Mouse (Mus musculus): Measurements from ENCODE around the gene Tlr9. TPM values are rescaled to one million over a fixed set of nuclear protein-coding genes. Genes with fewer than 3 reads are reported as not detected.

Gene Tlr9
- total RNA-seq, 2 experiments from 2014 or later, result 1.2 to 1.4 TPM

- DNase-seq (ENCODE audit: low spot score in 2 of 2), result no peak
Measured at GRCm38 (mm10) chr9:106231816-106232215, 9.4 kb downstream of the Tlr9 start.

DNA sequence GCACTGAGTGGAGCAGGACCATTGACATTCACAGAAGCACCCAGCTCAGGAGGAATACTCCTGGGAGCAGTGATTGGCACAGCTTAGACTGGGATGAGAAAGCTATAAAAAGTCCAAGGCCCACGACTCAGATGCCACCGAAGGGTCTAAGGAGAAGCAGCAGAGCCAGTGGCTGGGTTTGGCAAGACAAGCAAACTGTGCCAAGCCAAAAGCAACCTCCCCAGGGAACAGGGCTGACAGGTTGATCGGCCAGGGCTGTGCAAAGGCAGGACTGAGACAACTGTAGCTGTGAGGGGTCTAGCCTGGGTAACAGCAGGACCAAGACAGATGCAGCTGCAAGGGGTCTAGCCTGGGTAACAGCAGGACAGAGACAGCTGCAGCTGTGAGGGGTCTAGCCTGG lies 10.6 kb downstream of the Tlr9 start:
- DNase-seq (ENCODE audit: low spot score in 2 of 2), result no peak

- no peak for DNase-seq (ENCODE audit: low spot score in 2 of 2)
Measured at GRCm38 (mm10) chr9:106233953-106234352, 11.6 kb downstream of the Tlr9 start.

DNA sequence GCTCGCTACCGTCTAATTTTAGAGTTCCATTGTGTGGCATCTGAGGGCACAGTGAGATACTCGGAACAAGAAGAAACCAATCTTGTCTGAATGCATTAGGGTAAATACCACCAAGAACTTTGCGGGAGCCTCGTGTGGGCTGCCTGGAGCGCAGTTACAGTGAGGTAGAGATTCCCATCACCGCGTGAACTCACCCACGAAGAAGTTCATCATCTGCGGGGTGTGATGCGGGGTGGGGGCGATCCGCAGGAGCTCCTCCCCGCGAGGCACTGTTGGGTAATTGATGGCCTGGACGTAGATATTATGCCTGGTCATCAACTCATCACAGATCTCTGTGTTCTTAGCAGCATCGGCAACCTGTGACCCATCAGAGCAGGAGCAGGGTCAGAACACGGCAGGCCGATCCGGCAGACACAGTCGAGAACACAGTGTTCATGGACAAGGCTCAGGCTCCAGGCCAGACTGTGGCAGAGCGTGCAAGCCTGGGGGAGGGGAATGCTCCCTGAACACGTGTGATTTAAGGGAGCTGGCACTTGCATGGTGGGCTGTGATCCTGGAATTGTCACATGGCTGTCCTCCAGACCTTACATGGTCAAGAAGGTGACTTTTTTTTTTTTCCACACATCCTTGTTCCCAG lies 12.9 kb downstream of the Tlr9 start:
- no peak for DNase-seq (ENCODE audit: low spot score in 2 of 2)

DNA sequence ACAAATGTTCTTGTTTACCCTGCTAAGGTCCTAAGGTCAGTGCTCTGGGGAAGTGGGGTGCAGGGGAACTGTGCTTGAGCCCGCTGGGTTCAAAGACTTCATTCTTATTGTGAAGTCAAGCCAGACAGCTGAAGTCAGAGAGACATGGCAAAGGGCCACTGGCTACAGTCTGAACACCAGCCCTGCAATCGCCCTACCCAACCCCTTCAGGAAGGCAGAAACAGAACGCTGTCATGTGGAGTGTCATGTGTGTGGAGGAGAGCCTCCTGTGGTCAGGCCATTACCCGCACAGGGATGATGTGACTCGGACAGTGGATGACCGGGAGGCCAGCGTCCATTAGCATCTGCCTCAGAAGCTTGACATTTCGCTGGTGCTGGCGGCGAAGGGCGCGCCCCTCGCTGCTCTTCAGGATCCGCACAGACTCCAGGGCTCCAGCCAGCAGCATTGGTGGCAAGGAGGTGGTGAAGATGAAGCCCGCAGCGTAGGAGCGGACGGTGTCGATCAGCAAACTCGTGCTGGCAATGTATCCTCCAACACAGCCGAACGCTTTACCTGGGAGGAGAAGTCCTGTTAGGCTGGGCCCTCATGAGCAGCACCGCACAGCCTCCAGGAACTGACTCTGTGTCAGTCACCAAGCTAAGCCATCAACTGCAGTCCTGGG lies 13.9 kb downstream of the Tlr9 start:
- DNase-seq (ENCODE audit: low spot score in 2 of 2), result no peak

GRCm38 (mm10) chr9:106236818-106237211 lies 14.4 kb downstream of the Tlr9 start:
- DNase-seq (ENCODE audit: low spot score in 2 of 2), result no peak

DNA sequence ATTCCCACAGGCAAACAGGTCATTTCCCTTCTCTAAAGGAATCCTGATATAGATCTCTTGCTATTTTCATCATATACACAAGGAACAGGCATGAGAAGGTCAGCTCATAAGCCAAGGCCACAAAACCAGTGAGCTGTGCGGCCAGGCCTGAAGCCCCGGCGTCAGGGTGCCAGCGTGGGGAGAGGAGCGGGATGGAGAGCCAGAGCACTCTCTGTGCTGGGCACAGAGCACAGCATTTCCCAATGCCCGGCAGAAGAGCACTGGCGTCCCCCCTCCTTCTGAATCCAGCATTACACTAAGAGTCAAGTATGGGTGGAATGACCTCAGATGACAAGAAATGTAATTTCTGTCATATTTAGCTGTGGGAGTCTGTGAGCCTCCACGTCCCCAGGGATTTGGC lies 15.0 kb downstream of the Tlr9 start:
- no peak for DNase-seq (ENCODE audit: low spot score in 2 of 2)

- no peak for DNase-seq (ENCODE audit: low spot score in 2 of 2)
Measured at GRCm38 (mm10) chr9:106237878-106238277, 15.5 kb downstream of the Tlr9 start.

- DNase-seq (ENCODE audit: low spot score in 2 of 2), result no peak
Measured at GRCm38 (mm10) chr9:106241541-106242164, 19.3 kb downstream of the Tlr9 start.

DNA sequence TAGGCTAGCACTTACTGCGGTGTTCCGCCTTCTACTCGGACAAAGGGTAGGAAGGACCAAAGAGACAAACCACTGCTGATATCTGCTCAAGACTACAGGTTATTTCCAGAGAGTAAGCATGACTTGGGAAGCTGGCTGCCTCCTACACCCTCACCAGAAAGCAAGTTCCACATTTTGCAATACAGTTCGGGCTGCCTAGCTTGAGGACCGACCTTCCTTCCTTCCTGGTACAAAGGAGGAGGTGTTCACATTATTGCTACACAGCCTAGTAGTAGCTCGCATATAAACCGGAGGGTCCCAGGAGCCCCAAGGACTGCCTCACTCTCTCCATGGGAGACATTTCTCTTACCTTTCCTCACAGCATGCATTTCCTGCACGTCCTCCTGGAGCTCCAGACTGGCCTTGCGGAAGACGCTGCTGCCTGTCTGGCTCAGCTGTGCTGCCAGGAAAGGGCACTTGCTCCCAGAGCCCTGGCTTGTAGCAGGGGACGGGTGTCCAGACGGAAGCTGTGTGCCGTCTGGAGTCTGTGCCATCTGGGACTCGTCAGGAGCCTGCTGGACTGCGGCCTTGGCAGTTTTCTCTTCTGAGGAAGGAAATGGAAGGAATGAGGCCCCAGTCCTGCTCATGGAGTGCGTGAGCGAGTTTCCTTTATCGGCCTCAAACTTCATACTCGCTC lies 20.6 kb downstream of the Tlr9 start:
- no peak for DNase-seq (ENCODE audit: low spot score in 2 of 2)

DNA sequence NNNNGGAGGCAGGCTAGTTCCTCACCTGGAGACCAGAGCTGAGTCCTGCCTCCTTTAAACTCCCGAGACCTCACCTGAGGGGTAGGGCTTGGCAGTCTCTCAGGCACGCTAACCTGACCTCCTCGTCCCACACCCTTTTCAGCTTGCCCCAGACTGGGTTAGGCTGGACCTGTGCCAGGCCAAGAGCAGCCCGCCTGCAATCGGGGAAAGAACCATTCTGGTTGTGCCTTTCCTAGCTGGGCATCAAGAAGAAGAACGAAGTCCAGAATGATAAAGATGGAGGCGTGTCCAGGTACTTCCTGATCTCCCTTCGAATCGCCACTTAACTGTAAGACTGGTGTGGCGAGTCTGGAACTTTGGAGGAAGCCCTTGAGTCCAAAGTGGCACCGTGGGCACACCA lies 27.2 kb downstream of the Tlr9 start:
- DNase-seq (ENCODE audit: low spot score in 2 of 2), result no peak

DNA sequence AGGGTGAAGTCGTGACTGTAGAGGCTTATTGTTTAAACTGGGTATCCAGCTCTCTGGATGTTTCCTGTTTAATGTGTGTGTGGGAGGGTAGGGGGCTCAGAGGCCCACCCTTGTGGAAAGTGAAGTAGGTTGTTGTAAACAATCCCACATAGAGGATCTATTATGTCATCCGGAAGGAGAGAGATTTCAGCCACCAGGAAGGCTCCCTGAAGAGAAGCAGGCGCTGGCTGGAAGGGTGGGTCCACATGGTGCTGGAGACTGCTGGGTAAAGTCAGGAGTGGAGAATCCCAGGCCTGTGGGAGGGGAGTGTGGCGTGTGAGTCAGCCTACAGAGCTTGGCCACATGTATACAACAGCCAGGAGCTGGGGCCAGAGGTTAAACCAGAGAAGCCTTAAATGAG lies 27.8 kb downstream of the Tlr9 start:
- no peak for DNase-seq (ENCODE audit: low spot score in 2 of 2)

DNA sequence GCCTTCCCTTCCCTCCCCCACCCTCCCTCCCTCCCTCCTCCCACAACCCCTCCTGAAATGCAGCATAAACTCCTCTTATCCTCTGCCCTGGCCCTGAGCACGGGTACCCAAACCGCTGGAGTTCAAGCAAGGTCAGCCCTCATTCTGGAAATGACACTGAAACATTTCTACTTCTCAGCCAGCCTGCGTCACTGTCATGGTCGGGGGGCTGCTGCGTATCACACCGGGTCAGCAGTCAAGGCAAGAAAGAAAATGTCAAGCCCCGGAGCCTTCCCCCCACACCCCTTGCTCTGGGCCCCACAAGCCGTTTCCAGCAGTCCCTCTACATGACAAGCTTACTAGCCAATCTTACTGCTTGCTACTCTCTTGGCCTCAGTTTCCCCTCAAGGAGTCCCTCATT lies 28.7 kb downstream of the Tlr9 start:
- no peak for DNase-seq (ENCODE audit: low spot score in 2 of 2)

GRCm38 (mm10) chr9:106254001-106254400 lies 31.6 kb downstream of the Tlr9 start:
- DNase-seq (ENCODE audit: low spot score in 2 of 2), result no peak

- no peak for DNase-seq (ENCODE audit: low spot score in 2 of 2)
Measured at GRCm38 (mm10) chr9:106258412-106258811, 36.0 kb downstream of the Tlr9 start.

DNA sequence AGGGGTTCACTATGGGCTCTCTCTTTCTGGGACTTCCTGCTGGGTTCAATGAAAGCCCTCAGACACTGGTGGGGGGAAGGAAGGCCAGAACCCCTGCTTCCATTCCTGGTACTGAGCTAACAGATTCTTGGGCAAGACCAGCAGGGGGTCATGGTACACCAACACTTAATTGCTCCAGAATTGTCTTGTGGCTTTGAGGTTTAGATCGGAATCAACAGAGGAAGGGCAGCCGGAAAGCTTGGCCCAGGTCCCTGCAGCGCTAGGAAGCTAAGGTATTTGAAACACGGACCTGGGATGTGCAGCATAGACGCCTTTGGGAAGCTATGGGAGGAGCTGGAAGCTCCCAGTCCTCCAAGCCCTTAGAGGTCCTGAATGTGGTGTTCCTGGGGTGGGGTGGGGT lies 36.6 kb downstream of the Tlr9 start:
- DNase-seq (ENCODE audit: low spot score in 2 of 2), result no peak

DNA sequence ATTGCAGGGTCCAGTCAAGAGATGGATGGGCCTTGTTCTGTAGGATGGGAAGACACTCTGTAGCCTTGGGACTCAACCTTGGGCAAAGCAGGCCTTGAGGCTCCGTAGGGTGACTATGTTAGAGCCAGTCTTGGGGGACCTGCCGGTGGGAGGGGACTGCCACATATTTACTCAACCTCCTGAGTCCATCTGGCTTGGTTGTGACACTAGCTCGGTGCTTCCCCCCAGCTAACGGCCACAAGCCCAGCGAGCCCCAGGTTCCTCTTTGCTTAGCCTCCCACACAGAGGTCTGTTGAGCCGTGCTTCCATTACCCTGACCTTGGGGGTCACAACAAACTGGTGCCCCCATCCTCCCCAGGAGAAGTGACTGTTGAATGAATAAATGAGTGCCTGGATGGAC lies 38.7 kb downstream of the Tlr9 start:
- no peak for DNase-seq (ENCODE audit: low spot score in 2 of 2)

DNA sequence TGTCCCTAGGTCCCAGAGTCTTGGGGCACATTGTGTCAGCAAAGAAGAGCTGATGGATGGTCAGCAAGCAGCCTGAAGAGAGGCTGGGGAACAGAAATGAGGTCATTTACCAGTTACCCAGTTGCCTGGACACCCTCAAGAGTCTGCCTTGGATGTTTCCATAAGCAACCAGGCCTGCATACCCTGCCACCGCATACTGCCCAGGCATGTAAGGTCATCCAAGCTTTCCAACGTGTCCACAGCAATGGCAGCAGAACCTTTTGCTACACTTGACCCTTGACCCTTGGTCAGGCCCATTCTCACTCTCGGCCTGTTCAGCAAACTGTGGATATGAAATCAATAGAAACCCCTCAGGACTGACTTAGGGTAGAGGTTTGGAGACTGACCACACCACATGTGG lies 39.1 kb downstream of the Tlr9 start:
- DNase-seq (ENCODE audit: low spot score in 2 of 2), result no peak

DNA sequence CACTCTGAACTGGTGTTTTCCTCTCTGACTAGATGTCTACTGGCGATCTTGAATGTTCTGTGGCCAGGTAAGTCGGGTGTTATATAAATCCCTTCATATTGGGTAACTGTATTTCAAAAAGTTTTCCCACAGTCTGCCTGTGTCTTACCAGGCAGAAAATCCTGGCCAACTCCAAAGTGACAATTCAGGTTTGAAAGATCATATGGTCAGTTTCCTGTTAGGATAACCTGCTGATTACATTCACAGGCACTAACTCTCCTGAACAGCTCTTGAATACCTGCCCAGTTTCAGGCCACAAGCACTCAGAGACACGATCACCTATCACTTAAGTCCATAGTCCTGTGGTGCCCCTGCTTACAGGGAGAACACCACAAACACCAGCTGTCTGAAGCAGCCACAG lies 39.7 kb downstream of the Tlr9 start:
- DNase-seq (ENCODE audit: low spot score in 2 of 2), result no peak

DNA sequence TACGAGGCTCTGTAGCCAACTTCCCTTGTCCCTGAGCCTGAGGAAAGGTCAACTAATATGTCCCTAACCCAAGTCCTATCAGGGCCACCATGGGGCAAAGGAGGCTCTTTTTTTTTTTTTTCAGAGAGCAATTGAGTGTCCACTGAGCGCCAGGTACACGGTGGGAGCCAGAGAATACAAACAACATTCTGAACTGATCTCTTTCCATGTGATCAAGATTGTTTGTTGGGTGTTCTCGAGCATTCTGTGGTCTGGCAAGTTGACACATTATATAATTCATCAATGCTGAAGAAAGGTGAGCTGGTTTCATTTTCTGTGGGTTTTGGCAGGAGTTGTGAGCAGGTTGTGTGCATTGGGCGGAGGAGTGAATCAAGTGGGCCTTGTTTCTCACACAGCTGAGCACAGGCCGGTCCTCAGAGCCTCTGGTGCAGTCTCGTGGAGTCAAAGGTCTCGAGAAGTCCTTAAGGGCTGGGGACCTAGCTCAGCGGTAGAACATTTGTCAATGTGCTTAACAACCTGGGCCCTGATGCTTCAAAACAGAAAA lies 41.1 kb downstream of the Tlr9 start:
- no peak for DNase-seq (ENCODE audit: low spot score in 2 of 2)

DNA sequence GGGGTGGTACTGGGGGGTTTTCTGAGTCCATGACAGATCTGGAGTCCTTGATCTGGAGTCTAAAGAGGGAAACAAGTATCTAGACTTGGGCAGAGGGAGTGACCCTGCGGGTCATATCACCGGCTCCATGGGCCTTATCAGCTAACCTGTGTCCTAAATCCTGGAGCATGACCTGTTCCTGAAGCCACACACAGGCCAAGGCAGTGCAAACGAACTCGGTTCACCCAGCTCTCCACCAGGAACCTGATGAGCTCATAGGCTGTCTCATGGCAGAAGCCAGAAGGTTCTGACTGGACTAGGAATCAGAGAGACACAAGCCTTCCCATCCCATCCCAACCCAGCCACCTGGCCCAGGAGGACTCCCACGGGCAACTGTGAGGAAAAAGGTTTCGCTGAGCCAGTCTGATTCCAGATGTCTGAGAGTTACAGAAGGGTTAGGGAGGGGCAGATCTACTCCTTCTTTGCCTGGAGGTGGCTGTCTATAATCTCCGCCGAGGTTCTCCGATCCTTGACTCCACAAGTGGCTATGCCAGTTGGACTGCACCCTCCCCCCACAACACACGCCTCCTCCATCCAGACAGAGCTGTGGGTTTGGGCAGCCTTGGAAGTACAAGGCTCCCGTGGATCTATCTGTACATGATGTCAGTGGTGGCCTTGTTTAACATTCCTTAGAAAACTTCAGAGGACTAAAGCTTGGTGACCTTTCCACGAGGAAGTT lies 43.1 kb downstream of the Tlr9 start:
- no peak for DNase-seq (ENCODE audit: low spot score in 2 of 2)
